Mouse (Mus musculus): ENCODE measurements around the gene Tjp2. TPM values are rescaled to one million over a fixed set of nuclear protein-coding genes. Genes with fewer than 3 reads are reported as not detected.

Gene Tjp2
- polyA plus RNA-seq, 1 experiment, result 8.9 TPM

DNA sequence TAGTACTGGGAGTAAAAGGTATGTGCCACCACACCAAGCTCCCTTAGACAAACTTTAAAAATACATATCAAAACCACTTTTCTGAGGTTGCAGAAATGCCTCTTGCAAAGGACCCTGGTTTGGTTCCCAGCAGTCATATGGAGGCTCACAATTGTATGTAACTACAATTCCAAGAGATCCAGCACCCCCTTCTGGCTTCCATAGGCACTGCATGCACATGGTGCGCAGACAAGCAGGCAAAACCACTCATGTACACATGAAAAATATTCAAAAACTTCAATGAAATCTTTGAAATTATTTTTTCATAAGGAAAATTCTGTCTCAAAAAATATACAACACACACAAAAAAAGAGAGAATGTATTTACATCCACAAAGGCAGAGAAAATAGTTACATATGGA lies 167.9 kb downstream of the Tjp2 start:
- H3K36me3 ChIP-seq (replicated peaks; ENCODE audit: low read length), result no peaks in the 10 kb centered on the region
- TF ChIP-seq FLI1 (IDR thresholded peaks at IDR 0.05; ENCODE audit: low read length) (no peak), GATA1 (IDR thresholded peaks at IDR 0.05; ENCODE audit: borderline replicate concordance, low read length) (no peak)
- peaks cover 10% of the 10 kb centered on the region; the same call in 1 of the 2 replicates for H3K9me3 ChIP-seq
- H3K4me3 ChIP-seq (replicated peaks), result no peak overlapping the region
- H3K4me1 ChIP-seq, result peaks cover 3% of the 10 kb centered on the region; the same call in 1 of the 2 replicates
- peaks cover 5% of the 10 kb centered on the region for H3K27me3 ChIP-seq (replicated peaks)

DNA sequence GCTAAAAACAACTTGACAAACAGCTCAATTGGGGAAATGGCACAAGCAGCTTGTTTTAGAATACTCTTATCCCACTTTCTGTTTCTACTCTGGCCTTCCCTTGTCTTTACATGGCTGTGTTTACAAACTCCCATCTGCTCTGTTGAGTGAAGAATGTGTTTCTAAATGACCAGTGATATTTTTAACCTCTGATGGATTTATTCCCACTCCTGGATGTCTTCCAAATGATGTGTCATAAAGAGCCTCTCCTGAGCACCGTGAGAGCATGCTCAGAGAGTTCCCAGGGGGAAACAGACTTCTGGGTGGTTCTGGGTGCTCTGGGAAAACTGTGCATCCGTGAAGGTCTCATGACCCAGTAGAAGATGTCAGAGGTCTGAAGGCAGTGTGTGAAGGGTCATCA lies 169.9 kb downstream of the Tjp2 start:
- H3K4me3 ChIP-seq (replicated peaks), result no peak overlapping the region
- no peaks in the 10 kb centered on the region for H3K36me3 ChIP-seq (replicated peaks; ENCODE audit: low read length)
- peaks cover 6% of the 10 kb centered on the region for H3K27me3 ChIP-seq (replicated peaks)
- peaks cover 3% of the 10 kb centered on the region; the same call in 1 of the 2 replicates for H3K4me1 ChIP-seq
- TF ChIP-seq FLI1 (IDR thresholded peaks at IDR 0.05; ENCODE audit: low read length), result no peak
- TF ChIP-seq GATA1 (IDR thresholded peaks at IDR 0.05; ENCODE audit: borderline replicate concordance, low read length), result no peak
- peaks cover 10% of the 10 kb centered on the region; the same call in 1 of the 2 replicates for H3K9me3 ChIP-seq

DNA sequence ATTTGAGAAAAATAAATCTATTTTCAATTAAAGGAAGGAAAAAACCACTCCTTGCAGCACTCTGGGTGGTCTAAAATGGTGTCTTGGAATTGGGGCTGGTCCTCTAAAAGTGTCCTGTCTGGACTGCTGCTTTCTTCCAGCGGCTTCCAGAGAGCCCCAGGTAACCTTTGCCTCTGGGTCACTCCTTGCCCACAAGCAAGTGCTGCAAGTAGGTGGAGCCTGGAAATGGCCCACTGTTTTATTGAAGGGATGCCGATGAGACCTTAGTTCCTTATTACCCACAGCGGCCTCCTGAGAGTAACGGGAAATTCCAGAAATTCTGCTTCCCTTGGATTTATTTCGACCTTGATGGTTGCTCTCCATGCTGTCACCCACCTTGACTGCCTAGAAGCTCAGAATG lies 170.6 kb downstream of the Tjp2 start:
- Histone ChIP-seq H3K4me3 (replicated peaks) (no peak overlapping the region), H3K36me3 (replicated peaks; ENCODE audit: low read length) (no peaks in the 10 kb centered on the region), H3K4me1 (peaks cover 3% of the 10 kb centered on the region; the same call in 1 of the 2 replicates), H3K9me3 (peaks cover 10% of the 10 kb centered on the region; the same call in 1 of the 2 replicates), H3K27me3 (replicated peaks) (peaks cover 6% of the 10 kb centered on the region)
- TF ChIP-seq GATA1 (IDR thresholded peaks at IDR 0.05; ENCODE audit: borderline replicate concordance, low read length) (no peak), FLI1 (IDR thresholded peaks at IDR 0.05; ENCODE audit: low read length) (no peak)

DNA sequence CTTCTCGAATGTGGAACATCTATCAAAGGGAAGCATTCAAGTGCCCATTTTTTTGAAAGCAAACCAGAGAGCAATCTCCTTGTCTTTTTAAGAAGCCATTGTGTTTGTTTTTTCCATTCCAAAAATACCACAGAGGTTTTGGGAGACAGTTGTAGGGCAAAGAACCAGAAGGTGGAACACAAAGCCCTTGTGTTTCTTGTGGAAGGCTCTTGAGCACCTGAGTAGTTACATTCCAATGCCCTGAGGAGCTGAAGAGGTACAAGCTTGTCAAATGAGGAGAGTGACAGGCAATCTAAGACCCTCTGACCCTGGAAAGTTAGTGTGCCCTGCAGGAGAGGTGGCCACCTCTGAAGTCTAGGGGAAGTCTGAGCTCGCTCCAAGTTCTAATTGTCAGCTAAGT lies 174.3 kb downstream of the Tjp2 start:
- Histone ChIP-seq H3K4me1 (no peaks in the 10 kb centered on the region), H3K27me3 (replicated peaks) (peaks cover 7% of the 10 kb centered on the region), H3K4me3 (replicated peaks) (no peak overlapping the region), H3K9me3 (peaks cover 4% of the 10 kb centered on the region), H3K36me3 (replicated peaks; ENCODE audit: low read length) (no peaks in the 10 kb centered on the region)
- TF ChIP-seq FLI1 (IDR thresholded peaks at IDR 0.05; ENCODE audit: low read length) (no peak), GATA1 (IDR thresholded peaks at IDR 0.05; ENCODE audit: borderline replicate concordance, low read length) (no peak)

DNA sequence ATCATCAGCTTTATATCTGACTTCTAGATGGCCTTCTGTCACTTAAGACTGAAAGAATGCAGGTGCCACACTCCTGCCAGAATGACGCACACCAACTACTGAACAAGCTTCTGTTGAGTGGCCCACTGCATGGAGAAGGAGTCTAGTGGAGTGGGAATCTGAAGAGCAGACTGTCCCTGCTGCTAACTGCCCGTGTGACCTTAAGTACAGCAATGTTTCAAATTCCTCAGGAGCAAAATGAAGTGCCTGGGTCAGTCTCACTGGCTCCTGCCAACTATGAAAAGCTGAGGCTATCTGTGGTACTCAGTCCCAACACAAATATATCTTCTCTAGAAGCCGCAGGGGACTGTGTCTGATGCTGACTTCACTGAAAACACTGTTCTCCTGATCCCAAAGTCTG lies 175.5 kb downstream of the Tjp2 start:
- TF ChIP-seq GATA1 (IDR thresholded peaks at IDR 0.05; ENCODE audit: borderline replicate concordance, low read length), result no peak
- Histone ChIP-seq H3K4me1 (no peaks in the 10 kb centered on the region), H3K4me3 (replicated peaks) (no peak overlapping the region), H3K9me3 (no peaks in the 10 kb centered on the region; the same call in 1 of the 2 replicates), H3K36me3 (replicated peaks; ENCODE audit: low read length) (no peaks in the 10 kb centered on the region), H3K27me3 (replicated peaks) (peaks cover 9% of the 10 kb centered on the region)

DNA sequence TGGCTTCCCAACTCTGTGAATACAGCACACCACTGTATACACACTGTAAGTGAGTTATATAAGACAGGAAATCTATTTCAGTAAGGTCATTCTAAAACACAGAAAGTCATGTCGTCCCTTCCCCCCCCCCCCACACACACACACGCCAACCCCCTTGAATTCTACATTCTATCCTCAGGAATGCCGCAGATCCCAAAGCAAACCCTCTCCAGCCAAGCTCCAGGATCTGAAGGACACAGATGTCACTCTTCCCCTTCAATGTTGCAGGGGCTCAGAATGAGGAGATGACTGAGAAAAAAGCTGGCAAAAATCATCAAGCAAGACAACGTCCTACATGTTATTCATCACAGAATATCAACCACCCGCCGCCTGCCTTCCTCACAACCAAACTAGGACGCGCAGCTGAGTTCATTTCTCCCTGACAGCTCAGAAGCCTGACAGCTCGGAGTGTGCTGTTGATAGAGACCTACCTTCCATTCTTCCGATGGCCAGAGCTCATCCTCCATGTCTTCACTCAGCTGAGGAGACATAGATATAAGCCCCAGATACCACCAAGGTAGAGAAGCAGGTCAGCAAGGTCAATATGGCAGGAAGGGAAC lies 178.3 kb downstream of the Tjp2 start:
- no peak overlapping the region for H3K4me3 ChIP-seq (replicated peaks)
- H3K4me1 ChIP-seq, result no peaks in the 10 kb centered on the region
- H3K27me3 ChIP-seq (replicated peaks), result peaks cover 6% of the 10 kb centered on the region
- H3K9me3 ChIP-seq, result no peaks in the 10 kb centered on the region; the same call in 1 of the 2 replicates
- TF ChIP-seq FLI1 (IDR thresholded peaks at IDR 0.05; ENCODE audit: low read length) (no peak), GATA1 (IDR thresholded peaks at IDR 0.05; ENCODE audit: borderline replicate concordance, low read length) (no peak)
- no peaks in the 10 kb centered on the region for H3K36me3 ChIP-seq (replicated peaks; ENCODE audit: low read length)

Other genes with a start within 250 kb of the Tjp2 start
- gene Fam189a2, start 194.0 kb downstream of the Tjp2 start, polyA plus RNA-seq (2012; ENCODE audit: insufficient read depth, low replicate concordance), result not detected in 2 replicates
- gene Fxn, start 55.6 kb upstream of the Tjp2 start, polyA plus RNA-seq (2012; ENCODE audit: insufficient read depth, low replicate concordance), result 35.9 and 43.3 TPM in 2 replicates